Mouse (Mus musculus): ENCODE results near the gene Lsm3. TPM values are rescaled to one million over a fixed set of nuclear protein-coding genes. Genes with fewer than 3 reads are reported as not detected.

Lsm3 gene
- total and polyA plus RNA-seq, 2 experiments from 2014 or later = 53.1 to 188 TPM

GRCm38 (mm10) chr6:91528265-91528664, 12.5 kb downstream of the Lsm3 start:
- no peak overlapping the region for H3K9ac ChIP-seq
- no peaks in the 10 kb centered on the region for H3K9me3 ChIP-seq (ENCODE audit: low read length)
- peaks cover 11% of the 10 kb centered on the region for H3K36me3 ChIP-seq (ENCODE audit: insufficient read depth)
- no peak for TF ChIP-seq CTCF (IDR thresholded peaks at IDR 0.05; ENCODE audit: low read depth)
- no peaks in the 10 kb centered on the region for H3K27me3 ChIP-seq (ENCODE audit: insufficient read depth, low read length)
- H3K27ac ChIP-seq (ENCODE audit: low read depth, low read length) = no peak overlapping the region
- H3K4me3 ChIP-seq (ENCODE audit: low read depth, low read length) = no peak overlapping the region
- WGBS = 87% methylated on average over 7 of the region's 7 CpGs
- DNase-seq (no peak), ATAC-seq (no peak)
- H3K4me2 ChIP-seq (ENCODE audit: low read depth) = no peak overlapping the region
- H3K4me1 ChIP-seq (ENCODE audit: insufficient read depth) = no peaks in the 10 kb centered on the region

DNA sequence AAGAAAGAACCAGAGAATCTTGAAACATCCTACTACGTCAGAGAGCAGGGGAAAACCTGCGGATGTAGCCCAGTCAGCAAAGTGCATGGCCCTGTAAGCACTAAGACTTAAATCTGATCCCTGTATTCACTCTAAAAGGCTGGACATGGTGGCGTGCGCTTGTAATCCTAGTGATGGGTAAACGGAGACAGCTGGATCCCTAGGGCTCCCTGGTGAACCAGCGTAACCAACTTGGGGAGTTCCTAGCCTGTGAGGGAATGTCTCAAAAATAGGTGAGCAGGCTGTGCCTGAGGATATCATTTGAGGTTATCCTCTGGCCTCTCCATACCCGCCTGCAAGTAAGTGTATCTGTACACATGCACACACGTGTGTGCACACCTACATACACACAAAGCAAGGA, 14.9 kb downstream of the Lsm3 start:
- Histone ChIP-seq H3K9me3 (ENCODE audit: low read length) (no peaks in the 10 kb centered on the region), H3K4me3 (ENCODE audit: low read depth, low read length) (no peak overlapping the region), H3K4me2 (ENCODE audit: low read depth) (no peak overlapping the region), H3K27ac (ENCODE audit: low read depth, low read length) (no peak overlapping the region), H3K4me1 (ENCODE audit: insufficient read depth) (no peaks in the 10 kb centered on the region), H3K27me3 (ENCODE audit: insufficient read depth, low read length) (no peaks in the 10 kb centered on the region), H3K36me3 (ENCODE audit: insufficient read depth) (peaks cover 7% of the 10 kb centered on the region; the same call in 1 of the 2 replicates), H3K9ac (no peak overlapping the region)
- TF ChIP-seq CTCF (IDR thresholded peaks at IDR 0.05; ENCODE audit: low read depth) = no peak
- 87% methylated on average over 8 of the region's 8 CpGs for WGBS
- no peak for ATAC-seq
- DNase-seq = no peak

DNA sequence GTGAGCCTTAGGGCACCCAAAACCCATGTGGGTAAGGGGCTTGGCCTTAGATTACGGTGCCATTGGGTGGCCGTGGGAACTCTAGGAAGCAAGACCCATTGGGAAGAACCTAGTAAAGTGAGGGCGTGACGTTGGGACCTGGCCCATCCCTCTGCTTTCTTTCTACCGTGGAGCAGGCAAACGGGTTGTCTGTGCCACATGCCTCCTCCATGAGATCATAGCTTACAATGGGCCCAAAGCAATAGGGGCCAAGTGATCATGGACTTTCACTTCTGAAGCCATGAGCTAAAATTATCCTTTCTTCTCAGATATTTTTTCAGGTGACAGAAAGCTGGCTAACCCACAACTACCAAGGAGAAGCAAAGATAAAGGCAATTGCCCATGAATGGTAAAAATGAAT, 15.5 kb downstream of the Lsm3 start:
- H3K9ac ChIP-seq = no peak overlapping the region
- WGBS = 84% methylated on average over 6 of the region's 6 CpGs
- no peak overlapping the region for H3K4me3 ChIP-seq (ENCODE audit: low read depth, low read length)
- TF ChIP-seq CTCF (IDR thresholded peaks at IDR 0.05; ENCODE audit: low read depth) = no peak
- no peak overlapping the region for H3K27ac ChIP-seq (ENCODE audit: low read depth, low read length)
- ATAC-seq = no peak
- H3K4me2 ChIP-seq (ENCODE audit: low read depth) = no peak overlapping the region
- H3K27me3 ChIP-seq (ENCODE audit: insufficient read depth, low read length) = no peaks in the 10 kb centered on the region
- no peak for DNase-seq
- H3K36me3 ChIP-seq (ENCODE audit: insufficient read depth) = peaks cover 7% of the 10 kb centered on the region; the same call in 1 of the 2 replicates
- H3K9me3 ChIP-seq (ENCODE audit: low read length) = no peaks in the 10 kb centered on the region
- no peaks in the 10 kb centered on the region for H3K4me1 ChIP-seq (ENCODE audit: insufficient read depth)

GRCm38 (mm10) chr6:91532661-91533060, 16.9 kb downstream of the Lsm3 start:
- TF ChIP-seq CTCF (IDR thresholded peaks at IDR 0.05; ENCODE audit: low read depth) = no peak
- 68% methylated on average over 6 of the region's 6 CpGs for WGBS
- Histone ChIP-seq H3K27me3 (ENCODE audit: insufficient read depth, low read length) (no peaks in the 10 kb centered on the region), H3K36me3 (ENCODE audit: insufficient read depth) (peaks cover 7% of the 10 kb centered on the region; the same call in 1 of the 2 replicates), H3K9me3 (ENCODE audit: low read length) (no peaks in the 10 kb centered on the region), H3K4me2 (ENCODE audit: low read depth) (no peak overlapping the region), H3K9ac (no peak overlapping the region), H3K27ac (ENCODE audit: low read depth, low read length) (no peak overlapping the region), H3K4me1 (ENCODE audit: insufficient read depth) (no peaks in the 10 kb centered on the region), H3K4me3 (ENCODE audit: low read depth, low read length) (no peak overlapping the region)
- no peak for ATAC-seq
- DNase-seq = no peak

- no peak overlapping the region for H3K4me3 ChIP-seq (ENCODE audit: low read depth, low read length)
- no peak for DNase-seq
- no peak for TF ChIP-seq CTCF (IDR thresholded peaks at IDR 0.05; ENCODE audit: low read depth)
- H3K9me3 ChIP-seq (ENCODE audit: low read length) = no peaks in the 10 kb centered on the region
- WGBS = 73% methylated on average over 5 of the region's 5 CpGs
- H3K27me3 ChIP-seq (ENCODE audit: insufficient read depth, low read length) = no peaks in the 10 kb centered on the region
- no peak overlapping the region for H3K4me2 ChIP-seq (ENCODE audit: low read depth)
- peaks cover 2% of the 10 kb centered on the region; the same call in 1 of the 2 replicates for H3K36me3 ChIP-seq (ENCODE audit: insufficient read depth)
- no peaks in the 10 kb centered on the region for H3K4me1 ChIP-seq (ENCODE audit: insufficient read depth)
- H3K27ac ChIP-seq (ENCODE audit: low read depth, low read length) = no peak overlapping the region
- no peak overlapping the region for H3K9ac ChIP-seq
- ATAC-seq = no peak
Observed at GRCm38 (mm10) chr6:91533359-91533758, 17.6 kb downstream of the Lsm3 start.

DNA sequence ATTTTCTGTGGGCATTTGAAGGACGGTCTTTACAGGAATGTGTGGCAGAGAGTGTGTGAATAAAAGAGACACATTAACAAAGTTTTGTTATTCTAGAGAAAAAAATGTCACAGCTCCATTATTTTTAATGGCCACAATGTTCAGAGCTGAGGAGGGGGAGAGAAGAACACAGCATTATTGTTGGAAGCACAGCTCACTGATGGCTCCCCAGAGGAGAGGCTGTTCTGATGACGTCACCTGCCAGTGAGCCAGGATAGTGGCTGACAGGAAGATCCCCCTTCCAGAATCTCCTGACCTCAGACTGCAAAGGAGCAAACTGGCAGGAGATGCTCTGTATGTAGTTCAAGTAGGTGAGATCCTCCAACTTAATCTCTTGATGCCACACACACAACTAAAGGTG, 18.0 kb downstream of the Lsm3 start:
- no peak for TF ChIP-seq CTCF (IDR thresholded peaks at IDR 0.05; ENCODE audit: low read depth)
- DNase-seq (no peak), ATAC-seq (no peak)
- H3K4me2 ChIP-seq (ENCODE audit: low read depth) = no peak overlapping the region
- no peaks in the 10 kb centered on the region for H3K4me1 ChIP-seq (ENCODE audit: insufficient read depth)
- H3K27ac ChIP-seq (ENCODE audit: low read depth, low read length) = no peak overlapping the region
- 61% methylated on average over 2 of the region's 2 CpGs for WGBS
- no peaks in the 10 kb centered on the region for H3K36me3 ChIP-seq (ENCODE audit: insufficient read depth)
- no peaks in the 10 kb centered on the region for H3K27me3 ChIP-seq (ENCODE audit: insufficient read depth, low read length)
- H3K9ac ChIP-seq = no peak overlapping the region
- H3K9me3 ChIP-seq (ENCODE audit: low read length) = no peaks in the 10 kb centered on the region
- H3K4me3 ChIP-seq (ENCODE audit: low read depth, low read length) = no peak overlapping the region

GRCm38 (mm10) chr6:91534268-91534667, 18.5 kb downstream of the Lsm3 start:
- no peak overlapping the region for H3K27ac ChIP-seq (ENCODE audit: low read depth, low read length)
- H3K36me3 ChIP-seq (ENCODE audit: insufficient read depth) = no peaks in the 10 kb centered on the region
- no peak for TF ChIP-seq CTCF (IDR thresholded peaks at IDR 0.05; ENCODE audit: low read depth)
- no peak overlapping the region for H3K4me3 ChIP-seq (ENCODE audit: low read depth, low read length)
- ATAC-seq = no peak
- no peak overlapping the region for H3K4me2 ChIP-seq (ENCODE audit: low read depth)
- H3K9me3 ChIP-seq (ENCODE audit: low read length) = no peaks in the 10 kb centered on the region
- no peak overlapping the region for H3K9ac ChIP-seq
- WGBS = 84% methylated on average over 4 of the region's 4 CpGs
- no peaks in the 10 kb centered on the region for H3K4me1 ChIP-seq (ENCODE audit: insufficient read depth)
- no peak for DNase-seq
- H3K27me3 ChIP-seq (ENCODE audit: insufficient read depth, low read length) = no peaks in the 10 kb centered on the region

GRCm38 (mm10) chr6:91535231-91535630, 19.5 kb downstream of the Lsm3 start:
- no peak overlapping the region for H3K27ac ChIP-seq (ENCODE audit: low read depth, low read length)
- H3K9ac ChIP-seq = no peak overlapping the region
- H3K4me1 ChIP-seq (ENCODE audit: insufficient read depth) = no peaks in the 10 kb centered on the region
- WGBS = 44% methylated on average over 3 of the region's 3 CpGs
- no peaks in the 10 kb centered on the region for H3K27me3 ChIP-seq (ENCODE audit: insufficient read depth, low read length)
- no peak for TF ChIP-seq CTCF (IDR thresholded peaks at IDR 0.05; ENCODE audit: low read depth)
- H3K36me3 ChIP-seq (ENCODE audit: insufficient read depth) = no peaks in the 10 kb centered on the region
- no peaks in the 10 kb centered on the region for H3K9me3 ChIP-seq (ENCODE audit: low read length)
- no peak overlapping the region for H3K4me3 ChIP-seq (ENCODE audit: low read depth, low read length)
- H3K4me2 ChIP-seq (ENCODE audit: low read depth) = no peak overlapping the region
- no peak for ATAC-seq
- DNase-seq = no peak
